Mouse (Mus musculus) right cerebral cortex, adult 2 months (tissue): ENCODE data around the gene Ftsj1.

Experiments
- DNase-seq, 2 experiments: peaks; one replicate each; pipeline ENCODE4 v3.0.0; 2021 to 2022; ENCODE audit warnings: low spot score in 2 of 2

The Ftsj1 gene

DNA sequence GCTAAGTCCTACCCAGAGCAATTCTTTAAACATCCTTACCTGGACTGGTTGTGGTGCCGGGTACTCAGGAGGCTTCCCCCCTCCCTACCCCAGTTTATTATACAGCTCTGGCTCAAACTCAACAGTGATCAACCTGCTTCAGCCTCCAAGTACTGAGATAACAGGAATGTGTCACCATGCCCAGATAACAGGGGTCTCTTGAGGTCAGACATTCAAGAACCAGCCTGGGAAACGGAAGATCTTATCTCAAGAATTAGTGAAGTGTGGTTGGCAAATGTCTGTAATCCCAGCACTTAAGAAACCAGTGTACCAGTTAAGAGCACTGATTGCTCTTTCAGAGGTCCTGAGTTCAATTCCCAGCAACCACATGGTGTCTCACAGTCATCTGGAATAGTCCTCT is 34.1 kb downstream of the Ftsj1 start:
- no peak for DNase-seq

DNA sequence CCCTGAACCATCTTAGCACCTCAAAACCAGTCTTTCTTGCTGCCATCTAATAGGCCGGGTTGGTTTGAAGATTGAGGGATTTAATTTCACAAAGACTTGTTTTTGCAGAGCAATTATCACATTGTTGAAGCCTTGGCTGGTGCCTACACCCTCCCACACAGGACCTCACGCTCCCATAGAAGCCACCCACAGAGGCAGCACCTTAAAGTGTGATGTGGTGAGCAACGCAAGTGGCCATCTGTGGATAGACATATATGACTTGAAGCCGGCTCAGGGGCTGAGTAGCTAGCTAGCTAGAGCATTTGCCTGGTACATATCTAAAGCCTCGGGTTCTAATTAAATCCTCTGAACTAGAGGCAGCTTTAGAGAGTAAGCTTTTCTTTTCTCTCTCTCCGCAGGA is 34.8 kb downstream of the Ftsj1 start:
- DNase-seq, result peak; percentile 56 to 63

DNA sequence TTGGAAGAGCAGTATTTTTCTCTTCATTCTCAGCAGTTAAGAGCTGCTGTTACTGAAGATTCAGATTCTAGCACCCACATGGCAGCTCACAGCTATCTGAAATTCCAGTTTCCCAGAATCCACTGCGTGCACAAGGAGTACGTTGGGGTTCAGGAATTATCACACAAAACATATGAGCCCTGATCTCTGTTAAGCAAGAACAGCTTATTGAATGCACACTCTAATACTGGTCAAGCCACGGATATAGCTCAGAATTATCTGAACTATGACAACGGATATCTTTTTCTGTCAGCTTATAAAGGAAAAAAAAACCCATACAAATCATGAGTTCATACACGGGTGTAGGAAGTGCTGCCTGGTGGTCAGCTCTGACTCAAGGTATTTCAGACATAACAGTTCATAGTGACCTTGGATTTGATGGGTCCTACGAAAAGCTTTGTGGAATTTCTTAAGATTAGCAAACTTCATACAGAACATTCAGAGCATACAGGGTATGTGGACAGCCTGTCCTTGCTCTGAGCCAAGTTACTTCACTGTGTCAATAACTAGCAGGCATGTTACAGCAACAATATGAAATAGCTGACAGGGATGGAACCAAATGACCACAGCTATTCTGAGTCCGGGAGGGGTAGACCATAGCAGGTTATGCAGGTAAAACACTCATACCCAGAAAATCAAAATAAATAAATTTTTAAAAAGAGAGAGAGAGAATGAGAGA is 40.6 kb downstream of the Ftsj1 start:
- no peak for DNase-seq

DNA sequence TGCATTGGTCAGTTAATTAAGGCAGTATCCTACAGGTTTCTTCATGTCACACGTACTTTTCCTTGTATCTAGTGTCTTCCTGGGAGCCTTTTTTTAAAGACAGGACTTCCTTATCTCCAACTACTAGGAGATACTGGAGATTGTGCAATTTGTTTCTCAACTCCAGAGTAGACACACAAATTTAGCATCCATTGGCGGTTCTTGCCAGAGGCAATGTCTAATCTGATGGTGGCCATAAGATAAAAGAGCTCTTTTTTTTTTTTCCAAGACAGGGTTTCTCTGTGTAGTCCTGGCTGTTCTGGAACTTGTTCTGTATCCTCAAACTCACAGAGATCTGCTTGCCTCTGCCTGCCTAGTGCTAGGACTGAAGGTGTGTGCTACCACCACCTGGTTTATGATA is 42.5 kb downstream of the Ftsj1 start:
- DNase-seq, result no peak

DNA sequence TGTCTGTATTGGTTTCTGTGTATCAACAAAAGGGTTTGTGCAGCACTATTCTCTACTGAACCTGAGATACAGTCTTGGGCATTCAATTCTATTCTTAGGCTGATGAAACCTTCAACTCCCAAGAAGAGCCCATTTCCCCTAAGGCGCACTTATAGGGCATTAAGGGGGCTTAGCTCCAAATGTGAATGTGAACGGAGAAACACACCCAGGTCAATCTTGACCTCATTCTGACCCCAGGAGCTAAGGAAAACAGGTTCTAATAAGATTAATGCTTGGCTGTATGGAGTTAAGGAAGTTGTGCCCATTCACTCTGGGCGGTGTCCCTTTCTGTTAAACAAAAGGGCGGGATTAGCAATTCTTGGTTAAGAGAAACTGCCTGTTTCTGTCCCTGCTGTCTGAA is 45.0 kb downstream of the Ftsj1 start:
- no peak for DNase-seq

DNA sequence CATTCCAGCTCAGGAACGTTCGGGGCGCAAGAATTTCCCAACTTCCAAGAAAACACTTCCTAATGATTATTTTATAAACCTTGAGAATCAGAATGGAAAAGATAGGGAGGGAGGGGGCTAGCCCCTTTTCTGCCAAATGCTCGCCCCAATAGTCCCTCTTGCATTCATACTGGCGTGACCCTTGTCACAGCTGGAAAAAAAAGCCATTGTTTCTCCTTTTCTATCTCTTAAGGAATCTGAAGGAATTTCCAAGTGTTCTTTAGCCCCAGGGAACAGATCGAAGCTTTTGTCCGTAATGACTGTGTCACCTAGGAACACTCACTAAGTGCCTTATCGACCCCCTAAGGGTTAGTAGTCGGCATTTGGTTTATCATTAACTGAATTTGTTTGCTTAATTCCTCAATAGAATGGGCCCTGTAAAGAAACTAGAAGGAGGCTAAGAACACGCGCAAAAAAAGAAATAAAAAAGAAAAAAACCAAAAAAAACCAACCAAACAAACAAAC is 45.5 kb downstream of the Ftsj1 start:
- DNase-seq, result no peak

DNA sequence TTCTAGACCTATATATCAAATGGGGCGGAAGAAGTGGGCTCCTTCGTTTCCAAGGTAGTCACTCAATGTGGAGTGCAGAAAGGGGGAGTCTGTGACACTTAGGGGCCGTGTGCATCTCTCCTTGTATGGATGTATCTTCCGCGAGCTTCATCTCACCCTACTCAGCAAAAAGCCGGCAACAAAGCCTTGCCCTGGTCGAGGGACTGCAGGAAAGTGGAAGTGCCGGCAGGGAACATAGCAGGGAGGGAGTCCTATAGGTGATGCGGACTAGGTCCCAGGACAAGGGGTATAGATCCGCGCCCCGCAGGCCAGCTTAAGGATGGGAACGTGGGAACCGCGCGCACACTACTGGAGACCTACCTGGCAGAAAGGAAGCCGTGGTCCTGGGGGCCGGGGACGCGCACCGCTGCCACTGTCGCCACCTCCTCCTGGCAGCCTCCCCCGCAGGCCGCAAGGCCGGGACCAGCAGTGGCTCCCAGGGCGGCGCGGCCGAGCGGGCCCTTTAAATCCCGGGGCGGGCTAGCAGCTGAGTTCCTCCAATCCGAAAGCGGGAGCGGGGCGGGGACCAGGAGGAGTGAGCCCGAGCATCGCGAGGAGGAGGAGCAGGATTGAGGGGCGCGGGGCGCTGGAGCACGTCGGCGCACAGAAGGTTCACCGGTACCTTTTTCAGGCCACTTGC is 46.1 kb downstream of the Ftsj1 start, which contains the start of gene Porcn:
Gene Porcn, minus strand, starts transcription at position 511 of the 679 bp plus-strand sequence.
- DNase-seq, result peak; percentile 76 to 78

DNA sequence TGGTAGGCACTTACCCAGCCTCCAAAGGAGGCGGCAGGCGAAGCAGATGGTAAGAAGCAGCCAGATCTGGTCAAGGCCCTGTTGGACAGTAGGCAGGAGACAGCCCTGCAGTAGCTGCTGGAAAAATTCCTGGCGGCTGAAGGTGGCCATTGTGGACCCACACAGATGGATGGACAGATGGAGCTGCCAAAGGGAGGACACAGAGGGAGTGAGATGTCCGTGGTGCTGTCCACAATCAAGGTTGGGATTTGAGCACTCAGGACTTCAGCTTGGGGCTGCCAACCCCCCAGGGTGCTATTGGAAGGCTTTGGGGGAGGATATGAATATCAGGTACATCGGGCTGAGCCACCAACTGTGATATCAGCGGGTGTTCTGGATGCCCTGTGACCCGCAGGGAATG is 46.7 kb downstream of the Ftsj1 start:
- peak in 1 of 2 experiments; percentile 12 for DNase-seq

DNA sequence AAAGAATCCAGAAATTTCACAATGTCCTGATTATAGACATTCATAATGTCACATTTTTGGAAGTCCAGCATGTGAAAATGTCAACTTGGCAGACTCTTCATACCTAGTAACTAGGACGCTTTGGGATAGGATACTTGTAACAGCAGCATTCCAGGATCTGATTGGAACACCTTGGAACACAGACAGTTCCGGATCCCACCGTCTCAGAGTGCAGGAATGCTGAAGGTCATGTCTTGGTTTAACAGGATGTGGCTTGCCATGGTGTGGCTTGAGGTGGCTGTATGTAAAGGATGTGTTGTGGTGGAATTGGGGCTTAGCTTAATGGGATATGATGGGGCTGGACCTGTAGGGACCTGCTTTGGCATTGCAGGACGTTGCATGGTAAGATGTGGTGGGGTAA is 47.1 kb downstream of the Ftsj1 start:
- no peak for DNase-seq

DNA sequence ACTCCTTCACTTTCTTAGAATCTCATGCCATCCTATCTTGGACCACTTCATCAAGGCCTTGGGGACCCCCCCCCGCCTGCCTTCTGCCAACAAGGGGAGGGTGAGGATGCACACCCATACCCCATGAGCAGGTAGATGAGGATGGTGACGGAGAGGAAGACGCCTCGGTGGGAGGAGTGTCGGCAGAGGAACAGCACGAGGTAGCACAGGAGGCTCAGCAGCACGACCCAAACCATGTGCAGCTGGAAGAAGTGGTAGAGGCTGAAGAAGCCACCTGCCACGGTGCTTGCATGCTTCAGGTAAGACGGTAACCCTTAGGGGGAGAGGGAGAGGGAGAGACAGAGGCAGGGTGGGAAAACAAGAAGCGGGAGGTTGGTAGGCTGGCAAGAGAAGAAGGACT is 48.1 kb downstream of the Ftsj1 start:
- DNase-seq, result no peak

DNA sequence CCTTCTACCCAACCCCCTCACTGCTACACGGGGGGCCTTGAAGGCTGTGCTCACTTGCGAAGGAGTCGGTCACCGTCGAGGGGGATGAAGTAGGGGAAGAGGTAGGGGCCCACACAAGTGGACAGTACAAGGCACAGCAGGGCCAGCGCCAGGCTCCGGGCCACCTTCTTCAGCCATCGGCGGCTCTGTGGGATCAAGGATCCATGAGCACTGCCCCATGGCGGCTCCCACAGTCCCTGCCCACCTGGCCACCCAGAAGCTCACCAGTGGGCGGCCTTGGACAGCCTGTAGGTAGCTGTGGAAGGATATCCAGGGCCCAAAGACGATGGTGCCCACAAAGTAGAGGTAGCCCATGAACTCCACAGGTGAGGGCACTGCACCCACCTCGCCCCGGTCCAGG is 49.1 kb downstream of the Ftsj1 start:
- DNase-seq, result no peak

DNA sequence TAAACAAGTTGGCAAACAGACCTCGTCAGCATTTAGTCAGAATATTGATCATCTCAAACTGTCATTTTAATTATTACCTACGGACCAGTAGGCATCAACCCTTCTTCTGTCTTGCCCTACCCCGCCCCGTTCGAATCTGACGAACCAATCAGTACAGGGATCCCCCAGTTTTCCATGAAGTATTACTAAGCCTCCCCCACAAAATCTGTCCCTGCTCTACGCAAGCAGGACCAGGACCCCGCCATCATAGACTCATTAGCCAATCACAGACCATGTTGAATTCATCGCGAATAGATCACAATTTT is 58.8 kb downstream of the Ftsj1 start, which contains the start of gene Ebp:
Gene Ebp, minus strand, starts transcription at position 94 of the 305 bp plus-strand sequence.
- peak; percentile 45 to 53 for DNase-seq

DNA sequence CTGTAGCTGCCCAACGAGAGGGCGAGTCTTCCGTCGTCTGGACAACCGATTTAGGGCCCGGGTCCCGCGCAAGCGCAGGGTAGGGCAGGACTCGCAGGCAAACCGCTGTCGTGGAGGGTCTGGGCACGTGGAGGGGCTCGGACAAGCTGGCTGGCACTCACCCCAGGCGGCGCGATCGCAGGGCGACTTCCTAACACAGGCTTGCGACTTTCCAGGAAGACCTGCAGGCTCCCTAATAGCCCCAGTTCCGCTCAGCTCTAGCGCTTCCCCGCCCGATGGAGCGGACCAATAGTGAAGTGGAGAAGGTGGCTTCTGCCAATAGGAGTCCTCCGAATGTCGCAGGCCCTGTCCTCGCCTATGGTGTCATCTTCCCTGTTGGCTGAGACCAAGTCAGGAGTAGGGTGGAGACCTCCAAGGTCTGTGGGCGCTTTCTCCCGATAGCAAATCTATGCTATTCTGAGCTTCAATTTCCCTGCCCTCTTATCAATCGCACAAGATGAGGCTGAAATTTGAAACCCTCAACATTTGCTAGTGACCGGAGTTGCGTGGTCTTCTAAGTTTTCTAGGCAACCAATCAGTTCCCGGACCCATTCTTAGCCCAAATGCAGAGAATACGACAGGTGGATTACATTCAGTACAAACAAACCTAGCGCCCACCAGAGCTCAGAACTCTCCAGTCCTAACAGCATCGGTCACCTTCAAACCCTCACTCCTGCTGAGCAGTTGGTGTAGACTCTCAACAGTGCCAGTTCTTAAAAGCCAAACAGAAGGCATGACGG is 59.4 kb downstream of the Ftsj1 start:
- DNase-seq, result peak; percentile 61 to 80

DNA sequence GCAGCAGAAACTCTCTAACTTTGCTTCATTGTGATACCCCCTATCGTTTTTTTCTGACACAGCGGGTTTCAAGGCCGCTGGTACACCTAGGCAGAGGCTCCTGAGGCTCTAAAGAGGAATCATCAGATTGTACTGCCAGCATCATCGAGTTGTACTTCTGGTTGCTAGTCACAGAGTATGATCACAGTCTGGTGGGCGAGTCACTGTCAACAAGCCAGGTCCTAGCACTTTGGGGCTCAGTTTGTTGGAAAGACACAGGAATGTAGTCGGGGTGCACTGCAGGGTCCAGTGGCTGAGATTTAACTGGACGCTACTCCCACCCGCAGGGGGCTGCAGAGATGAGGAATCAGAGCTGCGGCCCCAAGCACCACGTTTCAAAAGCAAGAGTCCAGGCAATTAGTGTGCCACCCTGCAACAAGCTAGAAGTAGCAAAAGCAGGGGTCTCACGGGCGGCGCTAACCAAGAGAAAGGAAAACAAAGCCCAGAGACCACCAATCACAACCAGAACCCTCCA is 60.0 kb downstream of the Ftsj1 start:
- DNase-seq, result peak in 1 of 2 experiments; percentile 23
